Mouse (Mus musculus) heart, adult 11 months (tissue): ENCODE data around the gene Slc5a12.

Source experiments
- DNase-seq: peaks from one replicate; pipeline ENCODE4 v3.0.0; 2022

The Slc5a12 gene

GRCm38 (mm10) chr2:110596932-110597331 lies at the start of gene Slc5a12:
Gene Slc5a12, plus strand, starts transcription at chr2:110597298.
- DNase-seq: no peak

- no peak for DNase-seq
Observed at GRCm38 (mm10) chr2:110556098-110556497, 41.0 kb upstream of the Slc5a12 start.

GRCm38 (mm10) chr2:110562621-110563020 lies 34.5 kb upstream of the Slc5a12 start:
- DNase-seq: no peak

- peak; percentile 83 for DNase-seq
Observed at GRCm38 (mm10) chr2:110564673-110565627, 32.1 kb upstream of the Slc5a12 start.

GRCm38 (mm10) chr2:110586692-110587091 lies 10.4 kb upstream of the Slc5a12 start:
- DNase-seq: no peak

GRCm38 (mm10) chr2:110590007-110590406 lies 7.1 kb upstream of the Slc5a12 start:
- DNase-seq: no peak

- no peak for DNase-seq
Observed at GRCm38 (mm10) chr2:110592276-110592675, 4.8 kb upstream of the Slc5a12 start.

- DNase-seq: no peak
Observed at GRCm38 (mm10) chr2:110644358-110644757, 47.3 kb downstream of the Slc5a12 start.

GRCm38 (mm10) chr2:110644846-110645245 lies 47.7 kb downstream of the Slc5a12 start:
- DNase-seq: no peak

- DNase-seq: no peak
Observed at GRCm38 (mm10) chr2:110663329-110663728, 66.2 kb downstream of the Slc5a12 start.

- DNase-seq: no peak
Observed at GRCm38 (mm10) chr2:110671071-110671624, 74.0 kb downstream of the Slc5a12 start.
